Mouse (Mus musculus) heart, adult 2 months (tissue): ENCODE results near the gene Plekhg6. TPM values are rescaled to one million over a fixed set of nuclear protein-coding genes. Genes with fewer than 3 reads are reported as not detected.

Experiments used
- DNase-seq, 2 experiments: peaks; one replicate each; pipeline ENCODE4 v3.0.0; 2021
- H3K27ac ChIP-seq: fragments of 200-600 bp; 2 replicates; pipeline ENCODE4 v1.8.1; 2022
- H3K27me3 ChIP-seq: fragments of 200-500 bp; 2 replicates; pipeline ENCODE4 v1.6.1; 2012; ENCODE audit warnings: mild to moderate bottlenecking, low read length, inconsistent platforms, mixed read lengths; ENCODE audit not compliant: control insufficient read depth, insufficient read depth
- H3K36me3 ChIP-seq: fragments of 200-500 bp; 2 replicates; pipeline ENCODE4 v1.6.1; 2012; ENCODE audit warnings: low read length, inconsistent platforms; ENCODE audit not compliant: control insufficient read depth, insufficient read depth
- H3K4me1 ChIP-seq: fragments of 200-500 bp; 2 replicates; pipeline ENCODE4 v1.6.1; 2011; ENCODE audit warnings: low read length; ENCODE audit not compliant: control insufficient read depth, insufficient read depth
- H3K4me3 ChIP-seq: fragments of 200-600 bp; 2 replicates; pipeline ENCODE4 v1.8.1; 2022
- H3K79me2 ChIP-seq: fragments of 200-500 bp; replicated peaks from 2 replicates; pipeline ENCODE4 v1.6.1; 2012; ENCODE audit warnings: mild to moderate bottlenecking, inconsistent platforms, low read length, moderate library complexity, mixed read lengths; ENCODE audit not compliant: control insufficient read depth, insufficient read depth
- H3K9ac ChIP-seq: fragments of 200-500 bp; 2 replicates; pipeline ENCODE4 v1.6.1; 2012; ENCODE audit warnings: low read depth, mild to moderate bottlenecking, control low read depth, inconsistent platforms, low read length, mixed read lengths
- CTCF ChIP-seq: fragments of 200-600 bp; IDR thresholded peaks from 2 replicates; pipeline ENCODE4 v1.8.1; 2022; ENCODE audit warnings: antibody characterized with exemption, mild to moderate bottlenecking, moderate library complexity
- EP300 ChIP-seq: fragments of 200-500 bp; IDR thresholded peaks from 2 replicates; pipeline ENCODE4 v1.6.1; 2011; ENCODE audit warnings: low read depth, low read length, control low read depth; ENCODE audit not compliant: insufficient read depth
- POLR2A ChIP-seq: fragments of 200-500 bp; IDR thresholded peaks from 2 replicates; pipeline ENCODE4 v1.6.1; 2011; ENCODE audit warnings: mild to moderate bottlenecking, low read depth, low read length, control low read depth; ENCODE audit not compliant: insufficient read depth
- WGBS: fragments of 180-500 bp; shearing (Covaris S2); methylation state at CpG from one replicate; pipeline ENCODE4 v1.1.7; 2018; 5-methylcytosine and 5-hydroxymethylcytosine counted together
- intact Hi-C: fragments of 180-260 bp; cut with DNase I; formaldehyde crosslinking; loops from one replicate; pipeline ENCODE4 v1.15.1; 2025
- long read RNA-seq: library from polyadenylated mRNA; stranded (forward); transcript quantifications from one replicate; pipeline ENCODE4 v2.0.0, GENCODE M21; 2021
- polyA plus RNA-seq: library from polyadenylated mRNA; depleted of rRNA; stranded (reverse); fragments of >200 nt; gene quantifications from 2 replicates; pipeline ENCODE4 v1.2.3, GENCODE M21; 2012; rRNA removed
- total RNA-seq, 2 experiments: library from RNA; stranded (reverse); gene quantifications; 2 replicates each; pipeline ENCODE4 v1.2.3; 2021

The Plekhg6 gene
- under 1 TPM in 1 of 2 experiments, not detected in 1; 0.08 TPM for total RNA-seq
- 0.06 and 0.14 TPM in 2 replicates for polyA plus RNA-seq
- long read RNA-seq: 0 reads

DNA sequence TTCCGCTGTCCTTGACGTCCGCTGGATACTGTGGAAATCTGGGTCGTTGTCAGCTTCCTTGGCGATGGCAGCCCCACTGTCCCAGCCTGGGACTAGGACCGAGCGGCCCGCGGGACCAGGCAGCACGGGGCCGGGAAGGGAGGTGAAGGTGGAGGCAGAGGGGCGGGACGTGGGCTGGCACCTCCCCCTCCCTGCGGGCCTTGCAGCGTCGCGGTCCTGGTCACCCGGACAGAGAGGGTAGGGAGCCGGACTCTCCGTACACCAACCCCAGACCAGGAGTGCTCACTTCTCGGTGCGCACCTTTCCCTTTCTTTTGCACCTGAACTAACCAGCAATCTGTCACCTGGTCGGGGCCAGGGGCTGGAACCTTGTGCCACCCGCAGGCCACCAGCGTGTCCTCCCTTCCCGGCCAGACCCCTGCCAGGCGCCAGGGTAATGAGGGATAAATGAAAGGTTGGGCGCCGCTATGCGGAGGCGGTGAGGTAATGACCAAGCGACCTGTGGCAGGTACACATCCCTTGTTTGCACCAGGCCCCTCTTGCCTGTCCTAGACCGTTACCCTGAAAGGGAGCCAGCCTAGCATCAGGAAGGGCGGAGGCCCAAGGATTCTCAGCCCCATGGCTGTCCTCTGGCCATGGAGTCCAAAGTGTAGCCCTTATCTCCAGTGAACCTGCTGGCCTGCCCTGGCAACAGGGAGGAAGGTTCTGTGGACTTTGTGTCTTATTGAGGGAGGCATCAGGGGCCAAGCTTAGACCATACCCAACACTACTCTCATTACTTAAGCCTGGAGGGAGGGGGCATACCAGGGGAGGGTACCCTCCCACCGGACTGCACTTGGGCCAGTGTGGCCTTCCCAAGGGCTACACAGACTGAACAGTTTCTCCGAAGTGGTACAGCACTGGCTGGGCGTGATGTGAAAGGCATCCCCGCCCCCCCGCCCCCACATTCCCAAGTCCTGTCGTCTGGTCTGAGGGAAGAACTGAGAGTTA is at the start of gene Plekhg6:
Gene Plekhg6, minus strand, starts transcription at position 422 of the 989 bp plus-strand sequence.
- H3K79me2 ChIP-seq: no peaks in the 10 kb centered on the region

DNA sequence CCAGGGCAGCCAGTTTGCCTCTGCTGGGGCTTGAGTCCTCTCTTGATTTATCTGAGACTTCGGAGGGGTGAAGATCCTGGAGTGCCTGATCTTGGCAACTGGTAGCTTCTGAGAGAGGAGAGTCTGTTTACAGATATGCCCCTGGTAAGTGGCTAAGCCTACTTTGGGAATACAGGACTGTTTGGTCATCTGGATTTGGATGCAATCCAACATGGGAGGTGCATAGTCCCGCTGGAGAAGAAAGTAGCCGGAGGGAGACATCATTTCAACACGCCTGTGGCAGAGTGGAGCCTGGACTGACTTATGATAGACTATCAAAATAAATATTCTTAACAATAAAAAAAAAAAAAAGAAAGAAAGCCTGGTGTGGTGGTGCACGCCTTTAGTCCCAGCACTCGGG is 49.1 kb upstream of the Plekhg6 start:
- Histone ChIP-seq H3K36me3 (no peaks in the 10 kb centered on the region), H3K4me1 (no peaks in the 10 kb centered on the region; the same call in 1 of the 2 replicates), H3K9ac (no peak overlapping the region), H3K27me3 (no peaks in the 10 kb centered on the region), H3K79me2 (no peaks in the 10 kb centered on the region), H3K4me3 (no peak overlapping the region), H3K27ac (no peak overlapping the region)
- 54% methylated on average over 6 of the region's 6 CpGs for WGBS
- no peak for DNase-seq
- intact Hi-C loops: no loop called here
- TF ChIP-seq POLR2A: no peak
- TF ChIP-seq CTCF: no peak
- no peak for TF ChIP-seq EP300

More for the DNA sequence above, at the start of gene Plekhg6:
- peak within 1 kb of the TSS; percentile 26; the same call in 1 of the 2 replicates for H3K9ac ChIP-seq
- TF ChIP-seq CTCF (no peak), POLR2A (no peak), EP300 (no peak)
- H3K4me1 ChIP-seq: peaks cover 5% of the 10 kb centered on the region
- no peak within 1 kb of the TSS for H3K27ac ChIP-seq
- intact Hi-C loops: no loop called here
- WGBS: 10% methylated on average over 40 of the region's 40 CpGs
- no peaks in the 10 kb centered on the region for H3K36me3 ChIP-seq
- H3K4me3 ChIP-seq: peak within 1 kb of the TSS; percentile 15; the same call in 1 of the 2 replicates
- H3K27me3 ChIP-seq: peaks cover 11% of the 10 kb centered on the region
- DNase-seq: no peak

DNA sequence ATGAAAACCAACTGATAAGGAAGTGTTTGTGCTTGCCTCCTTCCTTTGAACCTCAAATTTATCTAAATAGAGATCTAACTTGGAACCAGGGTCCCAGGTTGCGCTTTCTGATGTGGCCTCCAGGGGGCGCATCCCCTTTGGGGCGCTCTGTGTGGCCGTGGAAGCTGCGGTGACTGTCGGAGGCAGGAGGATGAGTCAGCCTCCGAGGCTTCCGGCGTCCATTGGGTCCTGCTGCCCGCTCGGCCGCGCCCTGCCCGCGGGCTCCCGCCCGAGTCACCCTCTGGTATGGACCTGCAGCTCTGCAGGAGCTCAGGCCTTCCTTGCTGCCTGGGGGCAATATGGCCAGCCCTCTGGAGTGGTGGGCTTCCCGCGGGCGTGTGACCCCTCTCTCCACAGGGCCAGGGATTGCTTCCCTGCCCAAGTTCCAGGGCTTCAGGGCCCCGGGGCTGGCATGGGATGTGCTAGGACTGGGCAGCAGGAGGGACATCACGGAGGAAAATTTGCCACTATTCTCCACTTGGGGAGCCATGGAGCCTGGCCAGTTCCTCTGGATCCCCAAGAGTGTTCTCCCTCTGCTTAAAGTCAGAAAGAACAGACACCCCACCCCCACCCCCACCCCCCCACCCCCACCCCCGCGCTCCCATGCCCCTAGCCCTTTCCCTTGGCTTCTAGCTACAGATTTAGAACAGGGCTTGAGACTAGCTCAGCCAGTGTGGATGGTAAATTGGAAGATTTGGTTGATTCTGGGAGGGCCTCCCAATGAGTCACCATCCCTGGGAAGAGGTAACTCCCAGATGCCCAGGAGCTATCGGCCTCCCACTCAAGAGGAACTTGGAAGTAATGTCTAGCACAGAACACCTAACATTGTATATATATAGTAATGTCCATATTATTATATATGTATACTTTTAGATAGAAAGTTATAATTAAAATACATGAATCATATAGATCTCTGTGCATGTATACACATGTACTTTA is 46.1 kb upstream of the Plekhg6 start:
- H3K36me3 ChIP-seq: no peaks in the 10 kb centered on the region
- TF ChIP-seq POLR2A: 0 out of 2 replicates have a peak, but pooled peaks have one; percentile 24
- TF ChIP-seq CTCF: peak; percentile 89
- TF ChIP-seq EP300: no peak
- intact Hi-C loops: loop anchor here (1.0 to 2.0 kb wide), 3 partner anchors 68 to 174 kb away; partner anchors contain the start of gene Cd9
- no peaks in the 10 kb centered on the region for H3K27me3 ChIP-seq
- 2% methylated on average over 25 of the region's 25 CpGs for WGBS
- DNase-seq: peak; percentile 86 to 87
- peak overlapping the region; percentile 73 for H3K27ac ChIP-seq
- no peaks in the 10 kb centered on the region for H3K79me2 ChIP-seq
- H3K9ac ChIP-seq: peak overlapping the region; percentile 56
- H3K4me3 ChIP-seq: peak overlapping the region; percentile 49
- peaks cover 1% of the 10 kb centered on the region; the same call in 1 of the 2 replicates for H3K4me1 ChIP-seq

DNA sequence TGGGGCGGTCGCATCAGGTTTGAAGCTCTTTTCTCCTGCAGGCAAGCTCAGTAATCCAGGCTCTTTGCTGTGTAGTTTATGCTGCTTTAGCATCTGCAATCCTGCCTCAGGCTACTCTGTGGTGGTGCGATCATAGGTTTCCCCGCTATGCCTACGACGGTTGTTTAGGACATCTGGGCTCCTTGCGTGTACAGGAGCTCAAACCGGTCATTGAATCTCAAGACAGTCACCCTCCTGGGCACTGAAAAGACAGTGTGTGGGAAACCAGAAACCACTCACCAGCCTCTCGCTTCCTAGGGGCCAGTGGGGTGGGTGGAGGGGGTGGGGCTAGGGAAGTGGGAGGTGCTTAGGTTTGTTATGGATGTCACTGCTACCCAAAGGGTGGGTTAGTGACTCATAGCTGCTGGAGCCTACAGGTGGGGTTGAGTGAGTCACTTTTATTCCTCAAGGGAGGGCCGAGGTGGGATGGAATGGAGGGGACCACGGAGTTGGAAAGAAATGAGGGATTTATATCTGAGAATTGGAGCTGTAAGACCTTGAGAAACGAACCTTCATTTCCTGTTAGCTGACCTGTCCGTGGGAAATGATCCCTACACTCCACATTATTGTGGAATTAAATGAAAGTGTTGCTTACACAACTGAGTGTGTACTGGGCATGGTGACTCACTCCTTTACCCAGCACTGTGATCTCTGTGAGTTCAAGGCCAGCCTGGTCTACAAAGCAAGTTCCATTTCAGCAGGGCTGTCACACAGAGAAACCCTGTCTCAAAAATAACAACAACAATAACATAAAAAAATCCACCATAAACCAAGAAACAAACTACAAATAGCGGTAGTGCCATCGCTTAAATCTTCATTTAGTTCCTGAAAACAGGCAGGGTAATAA is 44.9 kb upstream of the Plekhg6 start:
- H3K9ac ChIP-seq: no peak overlapping the region
- no peak overlapping the region for H3K27ac ChIP-seq
- WGBS: 59% methylated on average over 15 of the region's 15 CpGs
- H3K79me2 ChIP-seq: no peaks in the 10 kb centered on the region
- TF ChIP-seq POLR2A (no peak), EP300 (no peak), CTCF (no peak)
- intact Hi-C loops: loop anchor here (1.0 to 2.0 kb wide), 3 partner anchors 69 to 175 kb away; partner anchors contain the start of gene Cd9
- no peak overlapping the region for H3K4me3 ChIP-seq
- DNase-seq: no peak
- H3K27me3 ChIP-seq: no peaks in the 10 kb centered on the region
- H3K36me3 ChIP-seq: no peaks in the 10 kb centered on the region
- peaks cover 1% of the 10 kb centered on the region; the same call in 1 of the 2 replicates for H3K4me1 ChIP-seq
